Mouse (Mus musculus): Measurements from ENCODE around the gene Gm5294. TPM values are rescaled to one million over a fixed set of nuclear protein-coding genes. Genes with fewer than 3 reads are reported as not detected.

Gene Gm5294
- polyA plus RNA-seq, 1 experiment from 2014 or later, result not detected

DNA sequence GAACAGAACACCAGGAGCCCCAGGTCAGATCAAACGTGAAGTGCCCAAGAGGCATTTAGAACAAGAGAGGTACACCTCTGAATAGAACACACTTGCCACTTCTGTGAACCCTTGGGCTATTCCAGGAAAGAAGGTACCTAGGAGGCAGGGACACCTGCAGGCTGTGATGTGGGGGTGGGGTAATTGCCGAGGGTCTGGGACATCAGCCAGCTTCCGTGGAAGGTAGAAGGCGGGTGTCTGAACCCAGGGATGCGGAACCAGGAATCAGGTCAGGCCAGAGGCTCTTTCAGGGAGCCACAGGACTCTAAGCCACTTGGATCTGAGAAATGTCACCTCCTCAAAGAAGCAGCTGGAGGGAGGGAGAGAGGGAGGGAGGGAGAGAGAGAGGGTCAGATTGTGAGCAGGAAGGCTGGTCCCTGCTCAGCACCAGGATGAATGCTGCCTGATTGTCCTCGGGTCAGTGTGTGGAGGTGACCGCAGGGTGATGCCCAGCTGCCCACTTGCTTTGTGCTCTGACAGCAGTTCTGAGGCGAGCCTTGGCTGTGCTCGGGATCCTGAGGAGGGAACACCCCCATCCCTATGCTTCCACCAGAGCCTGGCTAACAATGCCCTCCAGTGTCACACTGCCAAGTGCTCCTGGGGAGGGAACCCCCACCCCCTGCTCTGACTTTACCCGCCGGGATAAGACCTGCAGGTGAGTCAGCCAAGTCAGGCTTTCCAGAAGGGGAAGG is 31.2 kb upstream of the Gm5294 start:
- ATAC-seq (ENCODE audit: insufficient read depth, low FRiP score), result no peak
- Histone ChIP-seq H3K27me3 (ENCODE audit: control insufficient read depth, insufficient read depth, low read length) (no peaks in the 10 kb centered on the region), H3K9ac (ENCODE audit: low read length) (no peak overlapping the region), H3K4me3 (replicated peaks; ENCODE audit: low read length) (no peak overlapping the region), H3K36me3 (ENCODE audit: control insufficient read depth, insufficient read depth, low read length) (no peaks in the 10 kb centered on the region), H3K4me2 (ENCODE audit: low read depth, low read length) (no peak overlapping the region), H3K9me3 (replicated peaks; ENCODE audit: control insufficient read depth, low read length) (no peaks in the 10 kb centered on the region), H3K4me1 (ENCODE audit: control insufficient read depth, insufficient read depth, low read length) (no peaks in the 10 kb centered on the region), H3K27ac (ENCODE audit: low read length) (no peak overlapping the region)
- 54% methylated on average over 11 of the region's 11 CpGs for WGBS

- Histone ChIP-seq H3K27me3 (ENCODE audit: control insufficient read depth, insufficient read depth, low read length) (no peaks in the 10 kb centered on the region), H3K4me3 (replicated peaks; ENCODE audit: low read length) (no peak overlapping the region), H3K9me3 (replicated peaks; ENCODE audit: control insufficient read depth, low read length) (no peaks in the 10 kb centered on the region), H3K27ac (ENCODE audit: low read length) (no peak overlapping the region), H3K4me2 (ENCODE audit: low read depth, low read length) (no peak overlapping the region), H3K36me3 (ENCODE audit: control insufficient read depth, insufficient read depth, low read length) (0 out of 2 replicates have a peak, but pooled peaks cover 5% of the 10 kb centered on the region), H3K4me1 (ENCODE audit: control insufficient read depth, insufficient read depth, low read length) (no peaks in the 10 kb centered on the region), H3K9ac (ENCODE audit: low read length) (no peak overlapping the region)
- whole genome bisulfite sequencing, result 86% methylated on average over 11 of the region's 11 CpGs
- ATAC-seq (ENCODE audit: insufficient read depth, low FRiP score), result no peak
These were observed 28.9 kb upstream of the Gm5294 start for GRCm38 (mm10) chr5:138790954-138791480.

- ATAC-seq (ENCODE audit: insufficient read depth, low FRiP score), result peak; percentile 31; the same call in 1 of the 2 replicates
- no peak overlapping the region for H3K9ac ChIP-seq (ENCODE audit: low read length)
- no peaks in the 10 kb centered on the region for H3K9me3 ChIP-seq (replicated peaks; ENCODE audit: control insufficient read depth, low read length)
- no peaks in the 10 kb centered on the region for H3K27me3 ChIP-seq (ENCODE audit: control insufficient read depth, insufficient read depth, low read length)
- H3K36me3 ChIP-seq (ENCODE audit: control insufficient read depth, insufficient read depth, low read length), result no peaks in the 10 kb centered on the region
- no peak overlapping the region for H3K4me2 ChIP-seq (ENCODE audit: low read depth, low read length)
- H3K27ac ChIP-seq (ENCODE audit: low read length), result no peak overlapping the region
- H3K4me1 ChIP-seq (ENCODE audit: control insufficient read depth, insufficient read depth, low read length), result peaks cover 4% of the 10 kb centered on the region; the same call in 1 of the 2 replicates
- H3K4me3 ChIP-seq (replicated peaks; ENCODE audit: low read length), result no peak overlapping the region
- 40% methylated on average over 7 of the region's 7 CpGs for WGBS
These were observed 18.2 kb upstream of the Gm5294 start for GRCm38 (mm10) chr5:138801588-138802116.

- Histone ChIP-seq H3K9ac (ENCODE audit: low read length) (no peak overlapping the region), H3K27me3 (ENCODE audit: control insufficient read depth, insufficient read depth, low read length) (no peaks in the 10 kb centered on the region), H3K4me1 (ENCODE audit: control insufficient read depth, insufficient read depth, low read length) (peaks cover 4% of the 10 kb centered on the region; the same call in 1 of the 2 replicates), H3K4me3 (replicated peaks; ENCODE audit: low read length) (no peak overlapping the region), H3K27ac (ENCODE audit: low read length) (no peak overlapping the region), H3K4me2 (ENCODE audit: low read depth, low read length) (no peak overlapping the region), H3K36me3 (ENCODE audit: control insufficient read depth, insufficient read depth, low read length) (no peaks in the 10 kb centered on the region), H3K9me3 (replicated peaks; ENCODE audit: control insufficient read depth, low read length) (no peaks in the 10 kb centered on the region)
- ATAC-seq (ENCODE audit: insufficient read depth, low FRiP score), result no peak
- 86% methylated on average over 5 of the region's 5 CpGs for WGBS
These were observed 15.6 kb upstream of the Gm5294 start for GRCm38 (mm10) chr5:138804286-138804685.

- Histone ChIP-seq H3K27me3 (ENCODE audit: control insufficient read depth, insufficient read depth, low read length) (no peaks in the 10 kb centered on the region), H3K27ac (ENCODE audit: low read length) (no peak overlapping the region), H3K9ac (ENCODE audit: low read length) (no peak overlapping the region), H3K9me3 (replicated peaks; ENCODE audit: control insufficient read depth, low read length) (no peaks in the 10 kb centered on the region), H3K36me3 (ENCODE audit: control insufficient read depth, insufficient read depth, low read length) (no peaks in the 10 kb centered on the region), H3K4me1 (ENCODE audit: control insufficient read depth, insufficient read depth, low read length) (no peaks in the 10 kb centered on the region), H3K4me2 (ENCODE audit: low read depth, low read length) (no peak overlapping the region), H3K4me3 (replicated peaks; ENCODE audit: low read length) (no peak overlapping the region)
- ATAC-seq (ENCODE audit: insufficient read depth, low FRiP score), result no peak
- 87% methylated on average over 6 of the region's 6 CpGs for WGBS
These were observed 10.1 kb upstream of the Gm5294 start for GRCm38 (mm10) chr5:138809767-138810166.

DNA sequence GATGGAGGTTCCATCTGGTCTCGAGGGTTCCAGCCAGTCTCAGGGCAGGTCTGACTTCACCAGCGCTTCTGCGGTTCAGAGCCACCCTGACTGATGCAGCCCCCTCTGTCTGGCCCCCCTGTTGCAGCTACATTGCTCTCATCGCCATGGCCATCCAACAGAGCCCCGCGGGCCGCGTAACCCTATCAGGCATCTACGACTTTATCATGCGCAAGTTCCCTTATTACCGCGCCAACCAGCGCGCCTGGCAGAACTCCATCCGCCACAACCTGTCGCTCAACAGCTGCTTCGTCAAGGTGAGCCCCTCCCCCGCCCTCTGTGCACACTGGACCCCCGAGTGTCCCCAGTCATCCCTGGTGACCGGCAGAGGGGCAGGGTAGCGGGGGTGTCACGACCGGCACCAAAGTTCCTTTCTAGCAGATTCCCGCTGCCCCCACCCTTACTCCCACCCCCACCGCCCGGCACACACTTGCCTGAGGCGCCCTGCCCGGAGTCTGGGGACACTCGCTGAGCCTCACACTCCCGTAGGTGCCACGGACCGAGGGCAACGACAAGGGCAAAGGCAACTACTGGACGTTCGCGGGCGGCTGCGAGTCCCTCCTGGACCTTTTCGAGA is 945 bp downstream of the Gm5294 start:
- Histone ChIP-seq H3K27ac (ENCODE audit: low read length) (no peak overlapping the region), H3K27me3 (ENCODE audit: control insufficient read depth, insufficient read depth, low read length) (peaks cover 47% of the 10 kb centered on the region), H3K36me3 (ENCODE audit: control insufficient read depth, insufficient read depth, low read length) (no peaks in the 10 kb centered on the region), H3K9me3 (replicated peaks; ENCODE audit: control insufficient read depth, low read length) (0 out of 2 replicates have a peak, but pooled peaks cover 5% of the 10 kb centered on the region), H3K4me2 (ENCODE audit: low read depth, low read length) (peak overlapping the region; percentile 54), H3K9ac (ENCODE audit: low read length) (peak overlapping the region; percentile 13; the same call in 1 of the 2 replicates), H3K4me1 (ENCODE audit: control insufficient read depth, insufficient read depth, low read length) (no peaks in the 10 kb centered on the region), H3K4me3 (replicated peaks; ENCODE audit: low read length) (peak overlapping the region; percentile 43)
- ATAC-seq (ENCODE audit: insufficient read depth, low FRiP score), result no peak
- WGBS, result 2% methylated on average over 39 of the region's 39 CpGs

GRCm38 (mm10) chr5:138825090-138825489 is 5.2 kb downstream of the Gm5294 start:
- Histone ChIP-seq H3K4me2 (ENCODE audit: low read depth, low read length) (no peak overlapping the region), H3K27me3 (ENCODE audit: control insufficient read depth, insufficient read depth, low read length) (peaks cover 35% of the 10 kb centered on the region), H3K36me3 (ENCODE audit: control insufficient read depth, insufficient read depth, low read length) (no peaks in the 10 kb centered on the region), H3K9ac (ENCODE audit: low read length) (no peak overlapping the region), H3K9me3 (replicated peaks; ENCODE audit: control insufficient read depth, low read length) (no peaks in the 10 kb centered on the region), H3K4me3 (replicated peaks; ENCODE audit: low read length) (no peak overlapping the region), H3K27ac (ENCODE audit: low read length) (no peak overlapping the region), H3K4me1 (ENCODE audit: control insufficient read depth, insufficient read depth, low read length) (no peaks in the 10 kb centered on the region)
- no peak for ATAC-seq (ENCODE audit: insufficient read depth, low FRiP score)
- 56% methylated on average over 3 of the region's 3 CpGs for whole genome bisulfite sequencing

GRCm38 (mm10) chr5:138833406-138833805 is 13.5 kb downstream of the Gm5294 start:
- no peak overlapping the region for H3K4me2 ChIP-seq (ENCODE audit: low read depth, low read length)
- H3K27ac ChIP-seq (ENCODE audit: low read length), result no peak overlapping the region
- H3K4me1 ChIP-seq (ENCODE audit: control insufficient read depth, insufficient read depth, low read length), result peaks cover 6% of the 10 kb centered on the region; the same call in 1 of the 2 replicates
- no peaks in the 10 kb centered on the region for H3K36me3 ChIP-seq (ENCODE audit: control insufficient read depth, insufficient read depth, low read length)
- no peaks in the 10 kb centered on the region for H3K27me3 ChIP-seq (ENCODE audit: control insufficient read depth, insufficient read depth, low read length)
- H3K4me3 ChIP-seq (replicated peaks; ENCODE audit: low read length), result no peak overlapping the region
- no peaks in the 10 kb centered on the region for H3K9me3 ChIP-seq (replicated peaks; ENCODE audit: control insufficient read depth, low read length)
- H3K9ac ChIP-seq (ENCODE audit: low read length), result no peak overlapping the region
- ATAC-seq (ENCODE audit: insufficient read depth, low FRiP score), result no peak
- 21% methylated on average over 6 of the region's 6 CpGs for WGBS

GRCm38 (mm10) chr5:138834910-138835309 is 15.0 kb downstream of the Gm5294 start:
- ATAC-seq (ENCODE audit: insufficient read depth, low FRiP score), result no peak
- no peak overlapping the region for H3K4me2 ChIP-seq (ENCODE audit: low read depth, low read length)
- WGBS, result 61% methylated on average over 3 of the region's 3 CpGs
- H3K27me3 ChIP-seq (ENCODE audit: control insufficient read depth, insufficient read depth, low read length), result no peaks in the 10 kb centered on the region
- no peak overlapping the region for H3K4me3 ChIP-seq (replicated peaks; ENCODE audit: low read length)
- peaks cover 6% of the 10 kb centered on the region; the same call in 1 of the 2 replicates for H3K4me1 ChIP-seq (ENCODE audit: control insufficient read depth, insufficient read depth, low read length)
- no peak overlapping the region for H3K9ac ChIP-seq (ENCODE audit: low read length)
- no peaks in the 10 kb centered on the region for H3K9me3 ChIP-seq (replicated peaks; ENCODE audit: control insufficient read depth, low read length)
- H3K36me3 ChIP-seq (ENCODE audit: control insufficient read depth, insufficient read depth, low read length), result no peaks in the 10 kb centered on the region
- H3K27ac ChIP-seq (ENCODE audit: low read length), result no peak overlapping the region
